Mouse (Mus musculus): ENCODE results near the gene Col24a1.

Gene Col24a1

DNA sequence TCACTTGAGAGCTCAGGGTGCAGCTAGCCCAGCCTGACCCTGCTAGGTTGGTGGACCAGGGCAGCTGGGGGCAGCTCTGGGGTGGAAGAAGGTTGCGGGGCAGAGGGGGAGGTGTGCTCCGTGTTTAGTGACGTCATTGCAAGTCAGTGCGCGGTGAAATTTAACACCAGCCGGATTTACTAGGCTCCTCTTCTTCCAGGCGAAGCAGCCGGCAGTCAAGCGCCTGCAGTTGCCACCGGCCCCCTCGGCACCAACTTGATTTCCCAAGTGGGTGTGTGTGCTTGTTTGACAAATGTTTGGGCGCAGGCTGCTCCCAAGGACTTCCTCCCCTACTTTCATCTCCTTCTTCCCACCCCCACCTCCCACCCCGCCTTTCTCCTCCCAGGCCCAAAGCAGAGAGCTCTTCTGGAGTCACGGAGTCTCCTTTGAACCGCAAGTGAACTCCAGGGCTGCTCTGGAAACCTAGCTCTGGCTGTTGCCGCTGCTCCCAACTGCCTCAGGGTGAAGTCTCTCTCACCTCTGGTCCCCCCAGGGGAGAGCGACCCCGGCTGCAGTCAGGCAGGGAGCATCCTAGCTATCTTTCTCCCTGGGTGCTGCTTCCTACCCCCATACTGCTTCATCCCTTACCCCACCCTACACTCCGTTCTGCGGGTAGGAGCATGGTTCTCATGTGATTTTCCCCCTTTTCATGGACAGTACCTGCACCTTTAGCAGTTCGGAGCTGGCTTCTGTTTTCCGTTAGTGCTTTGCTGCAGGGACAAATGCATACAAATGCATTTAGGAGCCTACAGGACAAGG is at the start of gene Col24a1:
Gene Col24a1, plus strand, starts transcription at position 136 of the 798 bp plus-strand sequence.
- peak; percentile 9 for DNase-seq (ENCODE audit: inconsistent ontology term)

DNA sequence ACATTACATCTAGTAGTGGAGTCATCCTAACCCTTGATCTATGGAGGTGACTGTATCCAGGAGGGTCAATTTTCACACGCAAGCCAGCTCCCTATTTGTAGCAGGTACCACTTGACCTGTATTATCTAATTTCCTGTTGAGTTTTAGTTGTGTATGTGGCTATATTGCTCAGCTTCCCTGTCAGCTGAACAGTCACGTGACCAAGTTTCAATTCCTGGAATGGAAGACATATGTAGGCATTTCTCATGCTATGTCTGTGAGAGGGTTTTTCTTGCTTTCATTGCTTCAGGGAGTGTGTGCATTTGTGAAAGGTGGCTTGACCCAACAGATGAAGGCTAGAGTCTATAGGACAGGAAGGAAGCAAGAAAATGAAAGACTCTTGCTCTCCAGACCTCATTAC is 44.2 kb upstream of the Col24a1 start:
- DNase-seq (ENCODE audit: inconsistent ontology term), result no peak

DNA sequence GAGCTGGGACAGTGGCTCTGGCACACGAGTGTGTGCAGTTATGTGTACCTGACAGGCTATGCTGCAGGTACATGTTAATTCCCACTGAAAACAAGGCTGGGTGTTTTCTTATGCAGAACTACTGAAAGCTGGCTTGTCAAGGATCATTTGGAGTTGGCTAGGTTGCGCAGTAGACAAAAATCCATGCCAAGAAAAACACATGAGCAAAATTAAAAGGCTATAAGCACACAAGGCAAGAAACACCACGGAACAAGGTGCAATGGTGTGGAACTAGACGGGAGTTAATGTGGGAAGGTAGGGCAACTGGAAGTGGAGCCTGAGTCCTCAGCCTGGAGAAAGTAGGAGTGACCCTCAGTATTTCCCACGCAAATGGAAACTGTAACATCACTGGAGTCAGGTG is 39.2 kb upstream of the Col24a1 start:
- DNase-seq (ENCODE audit: inconsistent ontology term), result no peak

DNA sequence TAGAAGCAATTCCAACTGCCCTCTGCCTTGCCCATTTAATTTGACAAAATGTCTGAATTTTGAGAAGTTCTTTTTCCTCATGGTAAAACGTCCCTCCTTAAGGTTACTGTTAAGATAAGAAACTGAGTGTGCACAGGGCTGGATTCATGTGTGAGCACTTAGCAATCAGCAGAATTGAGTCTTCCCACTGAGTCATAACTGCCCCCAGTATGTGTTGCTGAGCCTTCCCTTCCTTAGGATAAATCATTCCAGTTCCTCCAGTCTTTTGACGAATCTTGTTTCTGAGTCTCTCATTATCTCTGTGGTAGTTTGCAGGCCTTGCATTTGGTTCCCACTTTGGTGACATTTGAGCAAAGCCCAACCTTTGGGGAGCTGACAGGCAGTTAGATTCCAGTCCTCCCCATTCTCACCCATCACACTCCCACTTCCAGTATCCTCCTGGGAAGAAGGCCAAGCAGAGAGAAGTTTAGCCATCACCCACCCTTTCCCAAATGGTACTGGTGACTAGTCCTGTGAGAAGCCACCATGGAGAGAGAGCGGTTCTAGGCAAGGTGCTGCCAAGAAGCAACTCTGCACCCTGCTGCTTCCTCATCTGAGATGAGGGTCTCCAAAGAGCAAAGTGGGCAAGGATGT is 37.4 kb upstream of the Col24a1 start:
- DNase-seq (ENCODE audit: inconsistent ontology term), result no peak

DNA sequence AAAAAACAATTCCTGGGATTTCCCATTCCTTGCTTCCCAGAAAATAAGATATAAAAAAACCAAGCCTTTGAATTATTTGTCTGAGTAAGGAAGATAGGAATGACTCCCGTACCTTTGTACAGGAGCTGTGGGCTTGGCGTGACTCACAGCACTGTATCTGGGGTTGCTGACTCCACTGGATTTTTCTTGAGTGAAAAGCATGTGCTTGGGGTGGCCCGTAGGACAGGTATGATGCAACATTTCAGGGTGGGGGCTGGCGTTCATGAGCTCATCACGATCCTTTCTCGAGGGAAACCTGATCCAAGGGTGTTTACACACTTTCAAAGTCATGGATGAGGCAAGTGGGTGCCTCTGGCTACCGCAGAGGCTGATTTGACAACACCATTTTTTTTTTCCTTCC is 35.6 kb upstream of the Col24a1 start:
- DNase-seq (ENCODE audit: inconsistent ontology term), result no peak

DNA sequence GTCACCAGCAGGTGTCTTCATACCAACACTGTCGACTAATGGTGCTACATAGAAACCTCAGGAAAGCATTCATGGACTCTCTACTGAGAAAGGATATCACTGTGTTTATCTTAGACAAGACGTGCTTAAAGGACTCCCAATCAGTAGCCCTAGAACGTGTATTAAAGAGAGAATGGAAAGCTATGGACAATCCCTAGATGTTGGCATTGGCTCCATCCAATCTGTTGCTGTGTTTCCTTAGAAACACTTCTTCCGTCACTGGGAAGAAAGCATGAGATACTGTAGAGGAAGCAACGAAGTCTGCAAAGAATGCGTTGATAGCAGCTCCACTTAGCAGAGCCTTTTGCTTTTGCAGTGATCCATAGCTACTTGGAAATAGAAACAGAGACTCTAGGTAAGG is 32.6 kb upstream of the Col24a1 start:
- no peak for DNase-seq (ENCODE audit: inconsistent ontology term)

DNA sequence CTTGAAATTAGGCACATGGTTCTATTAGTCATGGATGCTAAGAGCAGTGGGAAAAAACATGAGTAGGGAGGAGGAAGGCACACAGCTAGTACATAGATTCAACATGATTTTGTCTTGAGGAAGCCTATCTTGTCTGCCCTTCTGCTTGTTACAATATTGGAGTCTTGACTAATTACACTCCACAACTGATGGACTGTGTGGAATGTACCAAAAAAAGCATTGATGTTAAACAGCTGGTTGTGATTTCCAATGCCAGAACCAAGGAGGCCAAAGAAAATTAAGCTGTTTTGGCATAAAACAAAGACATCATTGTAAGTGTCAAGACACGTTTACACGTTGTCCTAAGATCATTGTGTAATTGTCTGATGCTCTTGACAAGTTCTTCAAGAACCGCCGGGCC is 29.1 kb upstream of the Col24a1 start:
- no peak for DNase-seq (ENCODE audit: inconsistent ontology term)

DNA sequence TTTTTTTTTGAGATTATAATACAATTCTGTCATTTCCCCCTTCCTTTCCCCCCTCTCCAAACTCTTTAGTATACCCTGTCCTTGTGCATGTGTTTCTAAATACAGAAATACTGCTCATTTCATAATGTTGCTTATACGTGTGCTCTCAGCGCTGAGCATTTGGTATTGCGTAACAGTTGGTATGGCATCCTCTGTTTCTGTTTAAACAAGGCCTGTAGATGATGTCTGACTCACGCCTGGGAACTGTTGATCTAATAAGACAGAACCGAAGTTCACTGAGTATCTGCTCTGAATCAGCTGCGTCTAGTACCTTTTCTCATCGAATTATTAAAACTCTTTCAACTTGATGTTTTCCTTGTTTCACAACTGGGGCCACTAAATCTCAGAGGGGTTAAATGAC is 24.2 kb upstream of the Col24a1 start:
- DNase-seq (ENCODE audit: inconsistent ontology term), result peak; percentile 22

DNA sequence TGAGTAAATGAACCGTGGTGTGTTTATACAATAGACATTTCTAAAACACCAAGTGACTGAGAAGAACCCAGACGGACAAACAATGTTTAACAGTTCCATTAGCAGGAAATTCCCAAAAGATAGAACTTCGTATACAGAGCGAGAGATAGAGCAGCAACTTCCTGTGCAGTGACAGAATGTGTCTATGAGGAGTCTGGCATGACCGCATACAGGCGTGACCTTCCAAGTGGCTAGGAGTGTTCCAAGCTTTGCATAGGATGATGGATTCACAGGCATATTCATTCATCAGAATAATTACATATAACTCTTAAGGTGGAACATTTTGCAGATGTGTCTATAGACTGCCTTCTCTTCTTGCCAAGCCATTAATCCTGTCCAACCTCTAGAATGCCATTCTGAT is 18.1 kb upstream of the Col24a1 start:
- no peak for DNase-seq (ENCODE audit: inconsistent ontology term)

DNA sequence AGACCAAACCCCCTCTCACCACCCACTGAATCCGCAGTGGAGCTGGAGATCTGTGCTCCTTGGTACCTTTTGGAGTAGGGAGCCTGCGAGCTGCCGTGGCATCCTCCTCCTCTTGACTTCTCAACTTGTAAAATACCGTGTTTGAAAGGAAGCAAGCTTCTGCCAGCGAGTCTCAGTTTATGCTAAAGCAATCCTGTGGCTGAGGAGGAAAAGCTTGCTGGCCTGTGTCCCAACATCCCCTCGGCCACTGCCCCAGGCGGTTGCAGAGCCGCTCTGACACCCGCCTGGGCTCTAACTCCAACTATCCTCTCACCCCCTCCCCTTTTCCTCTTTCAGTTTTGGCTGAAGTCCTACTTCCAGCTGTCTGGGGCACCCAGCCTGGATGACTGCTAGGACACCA is 935 bp downstream of the Col24a1 start:
- peak; percentile 36 for DNase-seq (ENCODE audit: inconsistent ontology term)

DNA sequence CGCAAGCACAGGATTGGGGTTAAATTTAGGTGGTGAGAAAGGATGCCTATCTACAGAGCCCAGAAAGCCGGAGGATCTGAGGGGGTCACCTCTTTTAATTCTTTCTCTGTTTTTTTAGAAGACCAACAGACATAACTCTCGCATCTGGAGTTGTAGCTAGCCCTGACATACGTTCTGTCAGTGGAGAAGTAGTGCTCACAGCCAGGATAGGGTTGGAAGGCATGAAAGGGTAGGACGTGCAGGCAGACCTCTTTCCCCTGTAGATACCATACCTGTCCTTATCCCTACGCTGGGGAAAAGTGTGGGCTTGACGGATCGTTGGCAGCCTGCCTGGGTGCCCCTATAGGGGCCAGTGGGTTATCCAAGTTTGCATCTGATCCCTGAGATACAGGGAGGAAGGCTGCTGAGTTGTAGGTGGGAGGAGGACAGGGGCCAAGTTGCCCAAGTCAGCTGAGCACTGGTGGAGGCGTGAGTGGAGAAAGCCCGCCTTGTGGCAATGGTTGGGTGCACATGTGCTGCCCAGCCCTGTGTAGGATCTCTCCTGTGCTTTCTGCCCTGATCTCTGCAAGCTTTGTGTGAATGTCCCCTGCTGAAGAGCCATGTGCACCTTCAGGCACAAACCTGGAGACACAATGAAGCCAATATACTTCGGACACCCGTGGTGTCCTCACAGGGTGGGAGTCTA is 1.5 kb downstream of the Col24a1 start:
- DNase-seq (ENCODE audit: inconsistent ontology term), result no peak

DNA sequence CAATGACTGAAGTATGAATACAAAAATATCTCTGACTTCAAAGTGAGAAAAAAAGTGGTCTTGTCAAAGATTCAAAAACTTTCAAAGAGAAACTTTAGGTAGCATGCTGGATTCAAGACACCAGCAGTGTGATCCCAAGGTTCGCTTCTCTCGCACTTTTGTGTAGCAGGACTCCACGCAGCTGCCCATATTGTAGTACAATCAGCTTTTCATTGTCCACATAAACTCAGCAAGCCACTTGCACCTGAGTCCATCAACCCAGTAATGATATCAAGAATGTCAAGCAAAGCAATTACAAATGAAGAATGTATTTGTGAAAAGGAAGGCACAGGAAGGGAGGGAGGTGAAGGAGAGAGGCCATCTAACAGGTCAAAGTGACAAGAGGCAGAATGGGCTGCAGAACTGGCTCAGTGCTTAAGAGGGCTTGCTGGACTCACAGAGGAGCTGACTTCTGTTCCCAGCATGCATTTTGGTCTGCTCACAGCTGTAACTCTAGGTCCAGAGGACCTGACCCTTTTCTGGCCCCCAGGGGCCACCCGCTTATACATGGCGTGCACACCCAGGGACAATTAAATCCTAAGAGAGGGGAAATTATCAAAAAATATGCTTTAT is 7.8 kb downstream of the Col24a1 start:
- no peak for DNase-seq (ENCODE audit: inconsistent ontology term)

DNA sequence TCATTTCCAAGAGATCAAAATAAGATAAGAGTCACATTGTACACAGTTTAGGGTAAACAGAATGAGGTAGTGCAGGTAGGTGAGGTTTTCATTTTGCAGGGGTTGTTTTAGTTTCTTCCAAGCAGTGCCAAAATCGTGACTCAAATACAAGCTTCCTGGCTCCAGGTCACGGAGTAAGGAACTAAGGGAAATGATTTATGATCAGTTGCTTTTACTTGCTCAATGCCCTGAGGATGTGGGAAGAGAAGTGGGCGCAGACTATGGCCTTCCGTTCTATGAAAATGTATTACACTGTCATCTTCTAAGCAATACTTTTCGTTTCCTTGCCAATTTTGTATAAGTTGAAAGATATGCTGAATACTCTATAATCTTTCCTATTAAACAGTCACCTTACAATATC is 13.0 kb downstream of the Col24a1 start:
- DNase-seq (ENCODE audit: inconsistent ontology term), result no peak

DNA sequence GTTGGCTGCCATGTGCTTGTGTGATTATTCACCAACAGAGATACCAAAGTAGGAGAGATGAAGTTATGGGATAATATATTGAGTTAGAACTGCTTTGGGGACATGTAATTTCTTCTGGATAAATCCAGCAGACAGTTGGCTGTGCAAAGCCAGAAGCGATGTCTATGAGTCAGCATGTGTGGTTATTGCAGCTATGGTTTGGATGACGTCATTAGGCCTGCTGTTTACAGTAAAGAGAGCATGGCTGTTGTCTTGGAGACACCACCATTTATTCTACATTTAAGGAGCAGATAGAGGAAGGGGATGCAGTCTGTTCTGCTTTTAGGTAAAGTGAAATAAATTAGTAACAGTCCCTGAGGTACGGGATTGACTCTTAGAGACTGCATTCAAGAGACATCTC is 14.9 kb downstream of the Col24a1 start:
- peak; percentile 4 for DNase-seq (ENCODE audit: inconsistent ontology term)

DNA sequence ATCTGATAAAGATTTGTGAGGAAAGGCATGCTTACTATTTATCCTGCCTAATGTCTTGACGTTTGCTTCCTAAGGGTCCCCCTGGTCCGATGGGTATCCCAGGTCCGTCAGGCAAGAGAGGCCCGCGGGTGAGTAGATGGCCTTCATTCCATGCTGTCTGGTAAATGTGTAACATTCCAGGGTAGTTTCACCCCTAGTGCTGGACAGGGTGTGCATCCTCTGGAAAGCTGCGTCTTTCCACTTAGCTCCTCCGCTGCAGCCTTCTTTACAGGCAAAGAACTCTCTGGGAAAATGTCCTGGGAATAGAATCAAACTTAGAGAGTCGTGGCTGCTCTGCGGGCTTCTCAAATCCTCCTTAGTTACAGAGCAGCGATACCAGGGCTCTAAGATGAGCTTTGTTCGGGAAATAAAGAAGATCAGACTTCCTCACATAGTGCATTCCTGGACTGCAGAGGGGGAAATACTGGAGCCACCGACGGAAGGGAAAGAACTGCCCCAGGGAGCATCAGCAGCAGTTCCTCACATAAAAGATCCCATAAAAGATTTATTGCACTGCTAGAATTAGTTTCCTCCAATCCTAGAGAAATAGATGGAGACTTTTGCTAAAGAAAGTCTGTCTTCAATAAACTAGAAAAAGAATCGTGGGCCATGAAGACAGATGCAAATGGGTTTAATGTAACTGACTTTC is 28.5 kb downstream of the Col24a1 start:
- DNase-seq (ENCODE audit: inconsistent ontology term), result no peak

DNA sequence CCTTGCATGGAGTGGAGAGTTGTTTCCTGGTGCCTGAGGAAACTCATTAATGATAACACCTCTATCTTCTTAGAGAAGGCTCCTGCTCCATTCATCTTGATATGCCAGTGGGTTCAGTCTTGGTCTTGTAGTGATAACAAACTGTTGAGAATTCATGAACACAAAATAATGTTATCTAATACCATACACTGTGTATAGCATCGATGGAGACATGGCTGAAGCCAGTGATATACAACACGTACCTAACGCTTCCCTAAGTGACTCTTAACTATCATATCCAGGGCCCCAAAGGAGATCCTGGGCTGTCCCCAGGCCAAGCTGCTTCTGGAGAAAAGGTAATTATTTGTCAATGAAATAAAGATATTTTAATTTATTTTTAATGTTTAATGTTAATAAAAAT is 33.1 kb downstream of the Col24a1 start:
- DNase-seq (ENCODE audit: inconsistent ontology term), result no peak

DNA sequence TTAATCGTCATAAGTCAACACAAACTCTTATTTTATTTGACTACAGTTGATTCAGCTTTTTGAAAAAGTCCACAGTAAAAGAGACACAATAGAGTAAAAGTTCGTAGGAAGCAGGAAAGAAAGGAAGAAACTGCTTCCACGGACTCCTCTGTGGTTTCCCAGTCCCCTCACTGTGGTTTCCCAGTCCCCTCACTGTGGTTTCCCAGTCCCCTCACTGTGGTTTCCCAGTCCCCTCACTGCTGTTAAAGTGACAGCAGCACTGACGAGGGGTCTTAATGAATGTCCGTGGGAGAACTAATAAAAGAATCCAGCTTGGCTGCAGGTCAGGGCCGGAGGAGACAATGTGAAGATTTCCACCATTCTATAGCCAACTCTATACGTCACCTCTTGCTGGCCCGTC is 39.4 kb downstream of the Col24a1 start:
- no peak for DNase-seq (ENCODE audit: inconsistent ontology term)

DNA sequence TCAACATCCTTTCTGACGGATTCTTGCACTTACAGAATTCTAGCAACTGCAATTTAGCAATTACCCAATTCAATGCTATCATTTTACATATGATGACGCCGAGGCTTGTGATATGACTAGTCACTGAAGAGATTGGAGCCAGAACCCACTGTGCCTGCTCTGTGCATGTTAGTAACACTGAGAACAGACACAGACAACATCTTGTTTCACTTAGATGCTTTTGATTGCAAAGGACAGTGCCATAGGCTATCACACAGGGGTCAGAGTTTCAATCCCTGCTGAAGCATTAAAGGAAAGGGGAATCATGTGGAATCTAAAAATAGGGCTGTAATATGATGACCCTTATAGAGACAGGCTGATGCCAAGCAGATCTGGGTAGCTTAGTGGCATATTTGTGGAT is 41.8 kb downstream of the Col24a1 start:
- DNase-seq (ENCODE audit: inconsistent ontology term), result no peak

DNA sequence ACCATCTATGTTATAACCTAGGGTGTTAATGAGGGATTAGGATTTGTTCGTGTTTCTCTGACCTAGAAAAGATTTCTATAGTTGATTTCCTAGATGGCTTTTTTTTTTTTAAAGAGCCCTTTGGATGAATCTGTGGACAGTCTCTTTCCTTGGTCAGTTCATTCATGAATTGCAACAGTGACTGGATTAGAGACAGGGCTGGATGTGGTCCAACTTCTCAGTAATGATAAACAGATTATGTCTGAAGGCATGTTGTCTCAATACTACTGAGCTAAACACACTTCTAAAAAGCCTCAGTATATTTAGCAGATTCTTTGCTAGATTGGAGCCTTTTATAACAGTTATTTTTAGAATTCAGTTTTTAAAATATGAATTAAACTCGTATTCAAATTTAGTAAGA is 44.9 kb downstream of the Col24a1 start:
- no peak for DNase-seq (ENCODE audit: inconsistent ontology term)

DNA sequence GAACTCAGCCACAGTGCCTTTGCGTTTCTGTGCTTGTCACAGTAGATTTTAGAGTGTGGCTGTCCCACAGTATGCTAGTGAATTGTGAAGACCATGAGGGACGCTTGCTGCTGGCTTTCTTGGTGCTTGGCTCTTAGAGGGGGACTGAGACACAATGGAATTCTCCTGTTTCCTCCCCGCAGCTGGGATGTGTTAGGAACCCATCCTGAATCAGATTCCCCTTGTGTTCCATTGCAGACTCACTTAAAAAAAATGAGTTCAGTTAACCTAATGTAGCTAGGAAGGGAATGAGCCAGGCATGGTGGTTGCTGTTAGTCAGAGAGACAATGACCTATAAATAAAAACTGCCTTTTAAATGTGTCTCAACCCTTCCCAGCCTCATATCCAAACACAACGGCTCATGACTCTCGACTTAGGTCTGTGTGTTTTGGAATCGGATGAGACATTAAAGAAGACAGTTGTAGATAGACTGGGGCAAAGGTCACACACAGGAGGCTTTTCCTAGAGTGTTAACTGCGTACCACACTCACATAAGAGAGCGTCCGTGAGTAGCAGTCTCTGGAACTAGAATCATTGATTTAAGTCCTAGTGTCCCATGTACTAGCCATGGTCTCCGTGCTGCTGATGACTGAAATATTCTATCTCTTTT is 47.7 kb downstream of the Col24a1 start:
- DNase-seq (ENCODE audit: inconsistent ontology term), result no peak

DNA sequence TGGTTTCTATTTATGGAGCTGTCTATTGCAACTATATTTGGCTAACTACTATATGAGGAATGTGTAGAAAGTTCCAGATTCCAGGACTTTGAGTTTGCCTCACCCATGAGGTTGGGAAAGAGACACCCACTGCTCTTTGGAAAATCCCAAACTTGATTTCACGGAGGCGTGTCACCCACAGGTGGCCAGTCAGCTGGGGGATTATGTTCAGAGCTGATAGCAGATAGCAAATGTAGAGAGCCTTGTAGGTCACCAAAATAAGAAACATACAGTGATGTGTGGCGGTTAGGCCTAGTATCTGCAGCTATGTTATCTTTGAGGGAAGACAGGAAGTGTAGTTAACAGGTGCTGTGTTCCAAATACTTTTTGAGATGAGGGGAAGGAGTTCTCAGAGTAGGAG is 56.4 kb downstream of the Col24a1 start:
- DNase-seq (ENCODE audit: inconsistent ontology term), result no peak
